Mouse (Mus musculus) adrenal gland, postnatal 14 days (tissue): ENCODE measurements around the gene Atp7b. TPM values are rescaled to one million over a fixed set of nuclear protein-coding genes. Genes with fewer than 3 reads are reported as not detected.

ENCODE experiments used
- DNase-seq: peaks from one replicate; pipeline ENCODE4 v3.0.0; 2021; ENCODE audit warnings: mixed read lengths
- total RNA-seq: library from RNA; stranded (reverse); gene quantifications from 2 replicates; pipeline ENCODE4 v1.2.3, GENCODE M21; 2021

Gene Atp7b
- total RNA-seq, 1 experiment from 2014 or later = 3.0 TPM

GRCm38 (mm10) chr8:22025241-22025640 lies 34.9 kb downstream of the Atp7b start:
- DNase-seq = no peak

- DNase-seq = no peak
Measured at GRCm38 (mm10) chr8:22022244-22022643, 37.9 kb downstream of the Atp7b start.

GRCm38 (mm10) chr8:22019498-22019897 lies 40.6 kb downstream of the Atp7b start:
- no peak for DNase-seq

GRCm38 (mm10) chr8:22017731-22018130 lies 42.4 kb downstream of the Atp7b start:
- no peak for DNase-seq

GRCm38 (mm10) chr8:22013034-22013707 lies 46.9 kb downstream of the Atp7b start:
- no peak for DNase-seq

- no peak for DNase-seq
Measured at GRCm38 (mm10) chr8:22009403-22009802, 50.7 kb downstream of the Atp7b start.

GRCm38 (mm10) chr8:22006423-22006822 lies 53.7 kb downstream of the Atp7b start:
- no peak for DNase-seq

GRCm38 (mm10) chr8:22004750-22005522 lies 55.2 kb downstream of the Atp7b start:
- DNase-seq = no peak

- DNase-seq = no peak
Measured at GRCm38 (mm10) chr8:21995181-21995580, 64.9 kb downstream of the Atp7b start.

- peak; percentile 76 for DNase-seq
Measured at GRCm38 (mm10) chr8:21992184-21992583, 67.9 kb downstream of the Atp7b start.

GRCm38 (mm10) chr8:21981664-21982337 lies 78.3 kb downstream of the Atp7b start:
- peak; percentile 12 for DNase-seq

- DNase-seq = no peak
Measured at GRCm38 (mm10) chr8:21978193-21978592, 81.9 kb downstream of the Atp7b start.

GRCm38 (mm10) chr8:21969475-21969874 lies 90.6 kb downstream of the Atp7b start, which contains the start of gene Ccdc70:
Gene Ccdc70, plus strand, starts transcription at chr8:21969775.
- no peak for DNase-seq

GRCm38 (mm10) chr8:21966646-21967045 lies 93.5 kb downstream of the Atp7b start:
- no peak for DNase-seq

- no peak for DNase-seq
Measured at GRCm38 (mm10) chr8:21958414-21958813, 101.7 kb downstream of the Atp7b start, which contains the start of gene Fam90a1a. Gene Fam90a1a, plus strand, starts transcription at chr8:21958714.

GRCm38 (mm10) chr8:21956336-21956735 lies 103.8 kb downstream of the Atp7b start:
- no peak for DNase-seq

GRCm38 (mm10) chr8:21955321-21955720 lies 104.8 kb downstream of the Atp7b start:
- DNase-seq = peak; percentile 64

- DNase-seq = no peak
Measured at GRCm38 (mm10) chr8:21947311-21948017, 112.6 kb downstream of the Atp7b start.

- no peak for DNase-seq
Measured at GRCm38 (mm10) chr8:21946462-21946861, 113.6 kb downstream of the Atp7b start, which contains the start of gene Defb13. Gene Defb13, plus strand, starts transcription at chr8:21946762.
